Mouse (Mus musculus): ENCODE results near the gene Exoc3l.
"Not testable (repeated sequence)": the region's sequence is repeated elsewhere in the genome, so short reads cannot be mapped to it uniquely, and the experiment has no call there.

DNA sequence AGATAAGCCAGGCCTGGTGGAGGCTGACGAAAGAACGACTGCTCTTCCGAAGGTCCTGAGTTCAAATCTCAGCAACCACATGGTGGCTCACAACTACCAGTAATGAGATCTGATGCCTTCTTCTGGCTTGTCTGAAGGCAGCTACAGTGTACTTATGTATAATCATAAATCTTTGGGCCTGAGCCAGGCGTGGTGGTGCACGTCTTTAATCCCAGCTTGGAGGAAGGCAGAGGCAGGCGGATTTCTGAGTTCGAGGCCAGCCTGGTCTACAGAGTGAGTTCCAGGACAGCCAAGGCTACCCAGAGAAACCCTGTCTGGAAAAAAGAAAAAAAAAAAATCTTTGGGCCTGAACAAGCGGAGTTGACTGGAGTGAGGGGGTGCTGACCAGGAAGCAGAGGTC is 4.5 kb downstream of the Exoc3l start:
- not testable (repeated sequence) for TF ChIP-seq CTCF (IDR thresholded peaks at IDR 0.05; ENCODE audit: borderline replicate concordance, control insufficient read depth, extremely low read depth, insufficient read depth, low read length, poor library complexity); POLR2A (IDR thresholded peaks at IDR 0.05; ENCODE audit: control insufficient read depth, extremely low read depth, insufficient read depth, low read length, poor library complexity)
